Mouse (Mus musculus): ENCODE data around the gene Olfr575.

DNA sequence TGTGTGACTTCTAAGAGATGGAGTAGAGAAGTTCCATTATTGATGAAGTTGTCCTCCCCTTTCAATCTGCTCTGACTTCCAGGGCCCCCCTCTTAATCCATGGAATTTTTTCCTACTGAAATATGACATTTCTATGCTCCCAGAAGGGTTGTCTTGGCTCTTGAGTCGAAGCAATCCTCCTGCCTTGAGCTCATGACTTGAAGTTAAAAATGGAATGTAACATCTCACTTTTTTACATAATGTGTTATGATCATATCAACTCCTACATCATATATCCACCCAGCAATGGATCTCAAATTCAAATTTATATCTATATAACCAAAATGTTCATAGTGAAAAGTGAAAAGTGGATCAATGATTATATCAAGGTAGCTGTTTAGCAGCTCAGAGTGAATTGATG, 15.8 kb upstream of the Olfr575 start:
- no peak for TF ChIP-seq EP300 (IDR thresholded peaks at IDR 0.05; ENCODE audit: low read depth)
- TF ChIP-seq CTCF (IDR thresholded peaks at IDR 0.05; ENCODE audit: low read depth) = no peak
